Mouse (Mus musculus) kidney, adult 2 months (tissue): ENCODE measurements around the gene 4632433K11Rik. TPM values are rescaled to one million over a fixed set of nuclear protein-coding genes. Genes with fewer than 3 reads are reported as not detected.

Experiments
- DNase-seq: peaks from one replicate; pipeline ENCODE4 v3.0.0; 2021
- H3K27ac ChIP-seq: fragments of 200-500 bp; 2 replicates; pipeline ENCODE4 v1.5.1; 2012; ENCODE audit warnings: low read depth, low read length, control low read depth, inconsistent platforms; ENCODE audit not compliant: insufficient read depth
- H3K27me3 ChIP-seq: fragments of 200-500 bp; replicated peaks from 2 replicates; pipeline ENCODE4 v1.6.1; 2012; ENCODE audit warnings: mild to moderate bottlenecking, moderate library complexity, low read length, inconsistent platforms; ENCODE audit not compliant: control insufficient read depth, insufficient read depth
- H3K36me3 ChIP-seq: fragments of 200-500 bp; 2 replicates; pipeline ENCODE4 v1.6.1; 2012; ENCODE audit warnings: mild to moderate bottlenecking, moderate library complexity, low read length, inconsistent platforms; ENCODE audit not compliant: control insufficient read depth, insufficient read depth
- H3K4me1 ChIP-seq: fragments of 200-500 bp; 2 replicates; pipeline ENCODE4 v1.6.1; 2011; ENCODE audit warnings: low read length; ENCODE audit not compliant: control insufficient read depth, insufficient read depth
- H3K4me3 ChIP-seq: fragments of 200-500 bp; 2 replicates; pipeline ENCODE4 v1.5.1; 2011; ENCODE audit warnings: mild to moderate bottlenecking, low read depth, low read length, control low read depth; ENCODE audit not compliant: insufficient read depth
- CTCF ChIP-seq: fragments of 200-500 bp; conservative IDR thresholded peaks from 2 replicates; pipeline ENCODE4 v1.5.1; 2011; ENCODE audit warnings: low read depth, mild to moderate bottlenecking, control low read depth, low read length, moderate library complexity, mixed read lengths; ENCODE audit not compliant: insufficient read depth, insufficient read length
- POLR2A ChIP-seq: fragments of 200-500 bp; IDR thresholded peaks from one replicate; pipeline ENCODE4 v1.6.1; 2011; ENCODE audit warnings: low read depth, low read length, control low read depth
- WGBS: fragments of 180-500 bp; shearing (Covaris S2); methylation state at CpG from one replicate; pipeline ENCODE4 v1.1.7; 2018; 5-methylcytosine and 5-hydroxymethylcytosine counted together
- polyA plus RNA-seq: library from polyadenylated mRNA; depleted of rRNA; stranded (reverse); fragments of >200 nt; gene quantifications from 2 replicates; pipeline ENCODE4 v1.2.3, GENCODE M21; 2012

Gene 4632433K11Rik
- polyA plus RNA-seq, 1 experiment: not detected

DNA sequence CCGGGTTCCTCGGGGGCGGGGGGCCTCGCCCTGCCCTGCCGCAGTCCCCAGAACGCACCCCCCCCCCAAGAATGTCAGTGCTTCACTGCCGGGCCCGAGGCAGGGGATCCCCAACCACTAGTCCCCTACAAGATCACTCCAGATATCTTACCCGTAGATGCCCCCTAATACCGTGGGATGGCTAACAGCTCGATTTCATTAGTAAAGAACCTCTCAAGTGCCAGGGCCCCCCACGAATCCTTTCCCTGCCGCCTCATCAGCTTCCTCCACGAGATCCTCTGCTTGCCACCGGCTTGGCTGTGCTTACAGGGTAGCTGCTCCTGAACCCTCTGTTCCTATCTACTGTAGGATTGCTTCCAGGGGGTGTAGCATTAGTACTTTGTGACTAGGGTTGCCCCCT, 13.2 kb upstream of the 4632433K11Rik start:
- peak overlapping the region; percentile 63 for H3K4me3 ChIP-seq
- TF ChIP-seq CTCF: no peak
- TF ChIP-seq POLR2A: no peak
- no peaks in the 10 kb centered on the region for H3K36me3 ChIP-seq
- WGBS: under 1% methylated on average over 12 of the region's 15 CpGs
- H3K27ac ChIP-seq: peak overlapping the region; percentile 72
- peaks cover 9% of the 10 kb centered on the region; the same call in 1 of the 2 replicates for H3K4me1 ChIP-seq
- no peak for DNase-seq
- no peaks in the 10 kb centered on the region for H3K27me3 ChIP-seq

DNA sequence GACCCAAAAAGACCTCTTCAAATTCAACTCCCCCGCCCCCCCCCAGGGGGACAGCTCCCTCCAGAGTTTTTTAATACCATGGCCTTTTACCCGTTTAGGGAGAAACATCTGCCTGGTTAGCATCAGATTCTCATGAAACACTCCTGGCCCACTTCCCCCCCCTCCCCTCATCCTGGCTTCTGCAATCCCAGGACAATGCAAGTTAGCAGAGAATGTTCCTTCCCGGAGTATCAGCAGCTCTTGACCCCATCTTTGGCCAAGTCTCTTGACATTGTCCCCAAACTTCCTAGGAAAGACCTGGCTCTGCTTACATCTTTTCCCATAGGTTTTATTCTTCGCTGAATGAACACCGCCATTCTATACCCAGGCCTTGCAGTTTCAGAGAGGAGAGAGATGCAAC, 12.7 kb upstream of the 4632433K11Rik start:
- Histone ChIP-seq H3K36me3 (no peaks in the 10 kb centered on the region), H3K27me3 (no peaks in the 10 kb centered on the region), H3K4me1 (peaks cover 7% of the 10 kb centered on the region; the same call in 1 of the 2 replicates), H3K4me3 (peak overlapping the region; percentile 63; the same call in 1 of the 2 replicates), H3K27ac (no peak overlapping the region)
- no peak for TF ChIP-seq POLR2A
- no peak for TF ChIP-seq CTCF
- no peak for DNase-seq
- WGBS: 42% methylated on average over 5 of the region's 5 CpGs

DNA sequence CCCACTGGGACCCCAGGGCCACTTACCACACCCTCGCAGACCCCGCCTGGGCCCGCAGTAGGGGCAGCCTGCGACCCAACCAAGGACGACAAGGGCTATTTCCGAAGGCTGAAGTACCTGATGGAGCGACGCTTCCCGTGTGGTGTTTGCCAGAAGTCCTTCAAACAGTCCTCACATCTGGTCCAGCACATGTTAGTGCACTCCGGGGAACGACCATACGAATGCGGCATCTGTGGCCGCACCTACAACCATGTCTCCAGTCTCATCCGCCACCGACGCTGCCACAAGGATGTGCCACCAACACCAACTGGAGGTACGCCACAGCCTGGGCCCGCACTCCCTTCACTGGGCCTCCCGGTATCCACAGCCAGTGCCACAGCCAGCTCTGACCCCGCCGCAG, 4.4 kb upstream of the 4632433K11Rik start:
- no peak overlapping the region for H3K27ac ChIP-seq

DNA sequence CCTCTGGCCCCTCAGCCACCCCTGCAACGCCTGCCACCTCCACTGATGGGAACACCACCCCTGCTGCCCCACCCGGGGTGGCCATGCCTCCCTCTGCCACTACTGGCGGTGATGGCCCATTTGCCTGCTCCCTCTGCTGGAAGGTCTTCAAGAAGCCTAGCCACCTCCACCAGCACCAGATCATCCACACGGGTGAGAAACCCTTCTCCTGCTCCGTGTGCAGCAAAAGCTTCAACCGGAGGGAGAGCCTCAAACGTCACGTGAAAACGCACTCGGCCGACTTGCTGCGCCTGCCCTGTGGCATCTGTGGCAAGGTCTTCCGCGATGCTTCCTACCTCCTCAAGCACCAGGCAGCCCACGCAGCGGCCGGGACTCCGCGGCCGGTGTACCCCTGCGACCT, 4.0 kb upstream of the 4632433K11Rik start:
- H3K27me3 ChIP-seq: no peaks in the 10 kb centered on the region
- TF ChIP-seq POLR2A (no peak), CTCF (no peak)
- no peaks in the 10 kb centered on the region for H3K4me1 ChIP-seq
- H3K4me3 ChIP-seq: no peak overlapping the region
- no peak for DNase-seq
- WGBS: 95% methylated on average over 21 of the region's 21 CpGs
- H3K27ac ChIP-seq: no peak overlapping the region
- peaks cover 14% of the 10 kb centered on the region for H3K36me3 ChIP-seq

More for the DNA sequence above, 4.4 kb upstream of the 4632433K11Rik start:
- no peak for DNase-seq
- WGBS: 96% methylated on average over 22 of the region's 22 CpGs
- Histone ChIP-seq H3K4me1 (no peaks in the 10 kb centered on the region), H3K4me3 (no peak overlapping the region), H3K36me3 (peaks cover 14% of the 10 kb centered on the region), H3K27me3 (no peaks in the 10 kb centered on the region)
- no peak for TF ChIP-seq CTCF

DNA sequence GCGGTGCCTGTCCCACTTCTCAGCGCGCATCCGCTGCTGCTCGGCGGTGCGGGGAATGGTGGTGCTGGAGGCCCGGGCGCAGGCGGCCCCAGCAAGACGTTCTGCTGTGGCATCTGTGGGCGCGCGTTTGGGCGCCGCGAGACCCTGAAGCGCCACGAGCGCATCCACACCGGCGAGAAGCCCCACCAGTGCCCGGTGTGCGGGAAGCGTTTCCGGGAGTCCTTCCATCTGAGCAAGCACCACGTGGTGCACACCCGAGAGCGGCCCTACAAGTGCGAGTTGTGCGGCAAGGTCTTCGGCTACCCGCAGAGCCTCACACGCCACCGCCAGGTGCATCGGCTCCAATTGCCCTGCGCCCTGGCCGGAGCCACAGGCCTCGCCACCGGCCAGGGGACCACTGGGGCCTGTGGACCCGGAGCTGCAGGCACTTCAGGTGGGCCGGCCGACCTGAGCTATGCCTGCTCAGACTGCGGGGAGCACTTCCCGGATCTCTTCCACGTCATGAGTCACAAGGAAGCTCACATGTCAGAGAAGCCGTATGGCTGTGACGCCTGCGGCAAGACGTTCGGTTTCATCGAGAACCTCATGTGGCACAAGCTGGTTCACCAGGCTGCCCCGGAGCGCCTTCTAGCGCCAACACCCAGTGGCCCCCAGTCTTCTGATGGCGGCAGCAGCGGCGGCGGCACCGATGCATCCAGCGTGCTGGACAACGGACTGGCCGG, 3.2 kb upstream of the 4632433K11Rik start:
- Histone ChIP-seq H3K36me3 (peaks cover 14% of the 10 kb centered on the region), H3K27me3 (no peaks in the 10 kb centered on the region), H3K4me1 (no peaks in the 10 kb centered on the region), H3K4me3 (no peak overlapping the region), H3K27ac (no peak overlapping the region)
- WGBS: 88% methylated on average over 63 of the region's 63 CpGs
- no peak for TF ChIP-seq CTCF
- no peak for DNase-seq

DNA sequence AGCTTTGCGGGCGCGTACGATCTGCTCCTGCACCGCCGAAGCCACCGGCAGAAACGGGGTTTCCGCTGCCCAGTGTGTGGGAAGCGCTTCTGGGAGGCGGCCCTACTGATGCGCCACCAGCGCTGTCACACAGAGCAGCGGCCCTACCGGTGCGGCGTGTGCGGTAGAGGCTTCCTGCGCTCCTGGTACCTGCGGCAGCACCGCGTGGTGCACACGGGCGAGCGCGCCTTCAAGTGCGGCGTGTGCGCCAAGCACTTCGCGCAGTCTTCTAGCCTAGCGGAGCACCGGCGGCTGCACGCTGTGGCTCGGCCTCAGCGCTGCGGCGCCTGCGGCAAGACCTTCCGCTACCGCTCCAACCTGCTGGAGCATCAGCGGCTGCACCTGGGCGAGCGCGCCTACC, 2.4 kb upstream of the 4632433K11Rik start:
- Histone ChIP-seq H3K36me3 (peaks cover 14% of the 10 kb centered on the region), H3K27me3 (no peaks in the 10 kb centered on the region), H3K4me3 (no peak overlapping the region), H3K27ac (no peak overlapping the region), H3K4me1 (no peaks in the 10 kb centered on the region)
- no peak for DNase-seq
- 89% methylated on average over 46 of the region's 46 CpGs for WGBS
- TF ChIP-seq CTCF (no peak), POLR2A (no peak)

DNA sequence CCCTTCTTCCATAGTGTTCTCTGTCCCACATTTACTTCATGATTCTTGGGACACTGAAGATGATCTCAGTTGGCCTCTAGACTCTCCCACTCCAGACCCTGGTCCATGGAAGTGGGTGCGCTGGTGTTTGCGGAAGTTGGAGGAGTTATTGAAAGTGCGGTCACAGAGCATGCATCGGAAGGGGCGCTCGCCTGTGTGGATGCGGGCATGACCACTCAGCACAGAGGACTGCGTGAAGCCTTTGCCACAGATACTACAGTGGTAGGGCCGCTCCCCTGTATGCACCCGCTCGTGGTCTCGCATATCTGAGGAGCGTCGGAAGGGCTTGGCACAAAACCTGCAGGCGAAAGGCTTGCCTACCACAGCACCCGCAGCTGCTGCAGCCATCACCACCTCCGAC, 1.7 kb downstream of the 4632433K11Rik start:
- H3K27ac ChIP-seq: no peak overlapping the region
- no peak for TF ChIP-seq CTCF
- no peak for TF ChIP-seq POLR2A
- H3K4me1 ChIP-seq: peaks cover 3% of the 10 kb centered on the region; the same call in 1 of the 2 replicates
- no peaks in the 10 kb centered on the region for H3K27me3 ChIP-seq
- peaks cover 8% of the 10 kb centered on the region for H3K36me3 ChIP-seq
- no peak overlapping the region for H3K4me3 ChIP-seq
- 94% methylated on average over 17 of the region's 17 CpGs for WGBS
- DNase-seq: no peak

DNA sequence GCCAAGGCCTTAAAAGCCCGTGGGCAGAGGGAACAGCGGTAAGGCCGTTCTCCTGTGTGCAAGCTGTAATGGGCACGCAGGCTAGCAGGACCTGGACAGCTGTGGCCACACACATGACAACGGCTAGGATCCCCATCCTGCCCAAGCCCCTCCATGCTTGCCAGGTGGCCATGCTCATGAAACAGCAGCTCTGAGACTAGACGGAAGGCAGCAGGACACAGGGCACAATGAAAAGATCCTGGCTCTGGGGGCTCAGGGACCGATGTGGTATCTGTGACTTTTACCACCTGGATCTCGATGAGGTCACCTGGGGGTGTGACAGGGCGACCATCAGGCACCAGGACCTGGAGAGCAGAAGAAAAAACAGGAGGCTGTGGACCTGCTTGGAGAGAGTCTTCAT, 2.2 kb downstream of the 4632433K11Rik start:
- H3K36me3 ChIP-seq: peaks cover 3% of the 10 kb centered on the region
- WGBS: 95% methylated on average over 9 of the region's 9 CpGs
- TF ChIP-seq CTCF (no peak), POLR2A (no peak)
- H3K4me1 ChIP-seq: peaks cover 3% of the 10 kb centered on the region; the same call in 1 of the 2 replicates
- H3K27me3 ChIP-seq: no peaks in the 10 kb centered on the region
- H3K4me3 ChIP-seq: no peak overlapping the region
- no peak overlapping the region for H3K27ac ChIP-seq
- DNase-seq: no peak
